Mouse (Mus musculus) CD8-positive naive resting alpha-beta T cell, adult 2 months (primary cell): ENCODE data around the gene Kctd17.

ENCODE experiments used
- DNase-seq, 2 experiments: peaks; one replicate each; pipeline ENCODE4 v3.0.0; 2022; ENCODE audit warnings: low read depth in 2 of 2, low spot score in 2 of 2

Gene Kctd17

GRCm38 (mm10) chr15:78428391-78429138 is at the start of gene Kctd17:
Kctd17 (plus strand) TSS chr15:78428564.
- DNase-seq = no peak

GRCm38 (mm10) chr15:78380208-78380607 is 48.2 kb upstream of the Kctd17 start:
- DNase-seq = no peak

- no peak for DNase-seq
Observed at GRCm38 (mm10) chr15:78380741-78381140, 47.6 kb upstream of the Kctd17 start.

GRCm38 (mm10) chr15:78382115-78382514 is 46.2 kb upstream of the Kctd17 start:
- DNase-seq = no peak

- DNase-seq = no peak
Observed at GRCm38 (mm10) chr15:78383450-78384219, 44.7 kb upstream of the Kctd17 start.

- DNase-seq = no peak
Observed at GRCm38 (mm10) chr15:78384220-78385116, 43.9 kb upstream of the Kctd17 start.

- no peak for DNase-seq
Observed at GRCm38 (mm10) chr15:78385564-78385963, 42.8 kb upstream of the Kctd17 start.

GRCm38 (mm10) chr15:78390855-78391254 is 37.5 kb upstream of the Kctd17 start:
- DNase-seq = no peak

- no peak for DNase-seq
Observed at GRCm38 (mm10) chr15:78395478-78395962, 32.8 kb upstream of the Kctd17 start, which contains the start of gene Tex33. Tex33 (minus strand) TSS chr15:78395912.

GRCm38 (mm10) chr15:78401345-78401744 is 27.0 kb upstream of the Kctd17 start:
- no peak for DNase-seq

- DNase-seq = no peak
Observed at GRCm38 (mm10) chr15:78401921-78402320, 26.4 kb upstream of the Kctd17 start.

GRCm38 (mm10) chr15:78402423-78402822 is 25.9 kb upstream of the Kctd17 start:
- no peak for DNase-seq

GRCm38 (mm10) chr15:78403301-78403741 is 25.0 kb upstream of the Kctd17 start:
- DNase-seq = no peak

GRCm38 (mm10) chr15:78403896-78404295 is 24.5 kb upstream of the Kctd17 start:
- DNase-seq = no peak

GRCm38 (mm10) chr15:78405098-78405497 is 23.3 kb upstream of the Kctd17 start:
- DNase-seq = no peak

- peak in 1 of 2 experiments; percentile 17 for DNase-seq
Observed at GRCm38 (mm10) chr15:78405517-78406211, 22.7 kb upstream of the Kctd17 start, which contains the start of gene Tst. Tst (minus strand) TSS chr15:78405907.

- peak; percentile 76 to 88 for DNase-seq
Observed at GRCm38 (mm10) chr15:78406293-78406934, 21.9 kb upstream of the Kctd17 start, which contains the start of gene Mpst. Mpst (plus strand) TSS chr15:78406416.

GRCm38 (mm10) chr15:78409570-78410052 is 18.8 kb upstream of the Kctd17 start:
- DNase-seq = no peak

- DNase-seq = no peak
Observed at GRCm38 (mm10) chr15:78413083-78413718, 15.2 kb upstream of the Kctd17 start.
